Mouse (Mus musculus) embryonic facial prominence, embryonic 11.5 days (tissue): ENCODE measurements around the gene Serpinb11. TPM values are rescaled to one million over a fixed set of nuclear protein-coding genes. Genes with fewer than 3 reads are reported as not detected.

Source experiments
- ATAC-seq: fragments of 200-750 bp; cut with Nextera tagmentation; replicated peaks from 2 replicates; pipeline ENCODE4 v1.8.0; 2017; ENCODE audit warnings: low read depth; ENCODE audit not compliant: insufficient number of reproducible peaks, low FRiP score, low TSS enrichment
- DNase-seq: peaks from one replicate; pipeline ENCODE4 v3.0.0-alpha.2; 2015; ENCODE audit warnings: low spot score
- H3K27ac ChIP-seq: fragments of 300-500 bp; sonication (generic); replicated peaks from 2 replicates; pipeline ENCODE4 v1.5.1; 2014; ENCODE audit warnings: mild to moderate bottlenecking, low read depth, low read length, control low read depth
- H3K27me3 ChIP-seq: fragments of 300-500 bp; sonication (generic); 2 replicates; pipeline ENCODE4 v1.6.1; 2014; ENCODE audit warnings: mild to moderate bottlenecking, low read length, moderate library complexity, mixed read lengths; ENCODE audit not compliant: control insufficient read depth, insufficient read depth
- H3K36me3 ChIP-seq: fragments of 300-500 bp; sonication (generic); replicated peaks from 2 replicates; pipeline ENCODE4 v1.6.1; 2014; ENCODE audit warnings: low read depth, mild to moderate bottlenecking, low read length, moderate library complexity, mixed read lengths; ENCODE audit not compliant: control insufficient read depth, insufficient read depth
- H3K4me1 ChIP-seq: fragments of 300-500 bp; sonication (generic); 2 replicates; pipeline ENCODE4 v1.6.1; 2014; ENCODE audit warnings: low read length, mixed read lengths; ENCODE audit not compliant: control insufficient read depth, insufficient read depth
- H3K4me2 ChIP-seq: fragments of 300-500 bp; sonication (generic); 2 replicates; pipeline ENCODE4 v1.6.1; 2014; ENCODE audit warnings: low read depth, mild to moderate bottlenecking, control low read depth, low read length, moderate library complexity
- H3K4me3 ChIP-seq: fragments of 300-500 bp; sonication (generic); 2 replicates; pipeline ENCODE4 v1.5.1; 2014; ENCODE audit warnings: low read depth, low read length, control low read depth
- H3K9ac ChIP-seq: fragments of 300-500 bp; sonication (generic); replicated peaks from 2 replicates; pipeline ENCODE4 v1.6.1; 2014; ENCODE audit warnings: mild to moderate bottlenecking, control low read depth, low read length
- H3K9me3 ChIP-seq: fragments of 300-500 bp; sonication (generic); replicated peaks from 2 replicates; pipeline ENCODE4 v1.6.1; 2016; ENCODE audit warnings: mild to moderate bottlenecking, low read length, inconsistent platforms, mixed read lengths; ENCODE audit not compliant: control insufficient read depth
- WGBS: fragments of 180-500 bp; shearing (Covaris S2); extraction: QIAGEN DNeasy Blood & Tissue Kit; methylation state at CpG from one replicate; pipeline ENCODE4 v1.1.7; 2014; 5-methylcytosine and 5-hydroxymethylcytosine counted together
- polyA plus RNA-seq: library from polyadenylated mRNA; unstranded; fragments of >200 nt; fragmentation: Nextera tagmentation; extraction: Ambion mirVana; gene quantifications from 2 replicates; pipeline ENCODE4 v1.2.1, GENCODE M21; 2014

The Serpinb11 gene
- polyA plus RNA-seq, 1 experiment from 2014 or later: not detected

- H3K4me3 ChIP-seq: no peak overlapping the region
- no peak overlapping the region for H3K9ac ChIP-seq
- no peaks in the 10 kb centered on the region for H3K9me3 ChIP-seq
- no peak for DNase-seq
- 80% methylated on average over 4 of the region's 4 CpGs for WGBS
- no peaks in the 10 kb centered on the region for H3K27me3 ChIP-seq
- H3K27ac ChIP-seq: no peak overlapping the region
- H3K4me2 ChIP-seq: no peak overlapping the region
- no peak for ATAC-seq
- H3K4me1 ChIP-seq: no peaks in the 10 kb centered on the region
- no peaks in the 10 kb centered on the region for H3K36me3 ChIP-seq
Measured at GRCm38 (mm10) chr1:107402082-107402481, 41.1 kb downstream of the Serpinb11 start.

GRCm38 (mm10) chr1:107414650-107415049, 53.7 kb downstream of the Serpinb11 start:
- DNase-seq (no peak), ATAC-seq (no peak)
- H3K4me1 ChIP-seq: no peaks in the 10 kb centered on the region
- 28% methylated on average over 1 of the region's 1 CpGs for WGBS
- H3K4me3 ChIP-seq: no peak overlapping the region
- no peaks in the 10 kb centered on the region for H3K27me3 ChIP-seq
- no peak overlapping the region for H3K27ac ChIP-seq
- no peak overlapping the region for H3K4me2 ChIP-seq
- H3K36me3 ChIP-seq: no peaks in the 10 kb centered on the region
- no peak overlapping the region for H3K9ac ChIP-seq
- H3K9me3 ChIP-seq: no peaks in the 10 kb centered on the region

- Histone ChIP-seq H3K4me1 (no peaks in the 10 kb centered on the region), H3K27me3 (no peaks in the 10 kb centered on the region), H3K4me2 (no peak overlapping the region), H3K9ac (no peak overlapping the region), H3K4me3 (no peak overlapping the region), H3K27ac (no peak overlapping the region), H3K36me3 (no peaks in the 10 kb centered on the region), H3K9me3 (no peaks in the 10 kb centered on the region)
- WGBS: 71% methylated on average over 4 of the region's 4 CpGs
- ATAC-seq (no peak), DNase-seq (no peak)
Measured at GRCm38 (mm10) chr1:107422487-107422886, 61.5 kb downstream of the Serpinb11 start.

Other genes with a start within 250 kb of the Serpinb11 start
- gene Serpinb3b, start 82.8 kb upstream of the Serpinb11 start, polyA plus RNA-seq: not detected in 2 replicates
- not detected in 2 replicates for gene Serpinb3c, start 82.8 kb upstream of the Serpinb11 start, polyA plus RNA-seq
- not detected in 2 replicates for gene Serpinb7, start 38.5 kb downstream of the Serpinb11 start, polyA plus RNA-seq
- gene Serpinb2, start 150.2 kb downstream of the Serpinb11 start, polyA plus RNA-seq: 0.18 and 0.47 TPM in 2 replicates
- gene Serpinb8, start 228.8 kb downstream of the Serpinb11 start, polyA plus RNA-seq: 1.4 and 1.5 TPM in 2 replicates